Mouse (Mus musculus) megakaryocyte, embryonic 14.5 days (primary cell): ENCODE data around the gene Afap1l2. TPM values are rescaled to one million over a fixed set of nuclear protein-coding genes. Genes with fewer than 3 reads are reported as not detected.

ENCODE experiments used
- H3K27me3 ChIP-seq: replicated peaks from 2 replicates; pipeline ENCODE3; 2012; ENCODE audit warnings: inconsistent platforms
- H3K36me3 ChIP-seq: replicated peaks from 2 replicates; pipeline ENCODE3; 2012; ENCODE audit warnings: low read length, inconsistent platforms, mixed read lengths
- H3K4me1 ChIP-seq: 2 replicates; pipeline ENCODE4 v1.6.1; 2012; ENCODE audit warnings: inconsistent platforms
- H3K4me3 ChIP-seq: replicated peaks from 2 replicates; pipeline ENCODE3; 2012; ENCODE audit warnings: moderate library complexity, mild to moderate bottlenecking, inconsistent platforms
- H3K9me3 ChIP-seq: 2 replicates; pipeline ENCODE4 v1.6.1; 2012; ENCODE audit warnings: inconsistent platforms
- FLI1 ChIP-seq: IDR thresholded peaks from 2 replicates; pipeline ENCODE4 v1.6.1; 2012; ENCODE audit warnings: low read length, inconsistent platforms, mixed read lengths
- GATA1 ChIP-seq: IDR thresholded peaks from 3 replicates; pipeline ENCODE4 v1.6.1; 2012; ENCODE audit warnings: mixed read lengths, low read length, inconsistent platforms, borderline replicate concordance
- polyA plus RNA-seq: library from polyadenylated mRNA; stranded (reverse); fragments of >175 nt; gene quantifications from 2 replicates; pipeline ENCODE4 v1.2.3, GENCODE M21; 2012; ENCODE audit warnings: low replicate concordance; ENCODE audit not compliant: insufficient read depth

Gene Afap1l2
- polyA plus RNA-seq, 1 experiment: not detected

DNA sequence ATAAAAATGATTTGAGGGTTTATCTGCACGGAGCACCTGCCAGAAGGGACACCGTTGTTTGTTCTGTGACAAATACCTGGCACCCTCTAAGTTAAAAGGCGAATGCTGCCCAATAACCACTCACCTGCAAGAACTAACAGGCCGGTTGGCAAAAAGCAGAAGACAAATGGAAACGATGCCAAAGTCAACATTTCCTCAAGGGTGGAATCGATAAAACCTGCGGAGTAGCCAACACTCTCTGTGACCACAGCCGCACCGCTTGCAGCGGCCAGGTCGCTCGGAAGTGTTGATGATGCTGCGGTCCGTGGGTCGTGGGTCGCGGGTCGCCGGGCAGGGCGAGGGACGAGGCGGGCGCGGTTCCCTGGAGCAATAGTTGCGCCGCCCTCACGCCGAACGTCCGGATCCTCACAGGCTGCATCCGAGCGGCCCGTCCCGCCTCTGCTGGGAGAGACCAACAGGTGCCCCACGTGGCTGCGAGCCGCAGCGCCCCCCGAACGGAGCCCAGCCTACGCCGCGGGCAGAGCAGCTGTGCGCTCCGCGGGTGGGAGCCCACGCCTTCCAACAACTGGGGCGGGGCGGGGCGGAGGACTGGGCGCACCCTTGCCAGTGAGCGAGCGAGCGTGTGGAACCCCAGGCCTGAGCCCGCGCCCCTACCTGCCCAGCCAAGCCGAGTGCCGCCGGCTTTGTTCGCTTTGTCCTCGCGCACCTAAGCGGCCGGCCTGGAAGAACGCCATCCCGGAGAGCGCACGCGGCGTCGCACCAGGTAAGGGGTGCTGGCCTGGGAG, 134.0 kb downstream of the Afap1l2 start, which contains the start of gene Vwa2:
Gene Vwa2 (plus strand): TSS at position 434 of the 785 bp plus-strand sequence.
- TF ChIP-seq GATA1: no peak
- TF ChIP-seq FLI1: no peak
- no peaks in the 10 kb centered on the region for H3K36me3 ChIP-seq
- H3K4me3 ChIP-seq: peak within 1 kb of the TSS; percentile 50
- H3K27me3 ChIP-seq: peaks cover 91% of the 10 kb centered on the region
- H3K4me1 ChIP-seq: peaks cover 11% of the 10 kb centered on the region; the same call in 1 of the 2 replicates
- no peaks in the 10 kb centered on the region for H3K9me3 ChIP-seq

DNA sequence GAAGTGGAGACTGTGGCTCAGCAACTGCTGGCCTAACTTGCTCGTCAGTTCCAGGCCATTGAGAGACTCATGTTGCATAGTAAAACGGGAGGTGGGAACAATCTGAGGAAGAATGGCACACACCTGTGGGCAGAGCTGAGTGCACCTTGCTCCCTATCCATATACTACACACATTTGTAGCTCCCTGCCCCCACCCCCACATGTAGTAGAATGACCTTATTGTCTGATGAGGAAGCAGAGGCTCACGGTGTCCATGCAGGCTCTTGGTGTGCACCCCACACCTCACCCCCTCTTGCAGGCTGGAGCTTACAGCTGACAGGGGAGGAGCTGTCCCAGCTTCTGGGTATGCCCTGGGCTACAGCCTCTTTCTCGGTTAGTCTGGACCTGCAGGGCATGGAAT, 140.3 kb downstream of the Afap1l2 start:
- H3K4me1 ChIP-seq: peaks cover 4% of the 10 kb centered on the region; the same call in 1 of the 2 replicates
- peaks cover 68% of the 10 kb centered on the region for H3K27me3 ChIP-seq
- no peaks in the 10 kb centered on the region for H3K9me3 ChIP-seq
- TF ChIP-seq GATA1 (no peak), FLI1 (no peak)
- H3K4me3 ChIP-seq: no peak overlapping the region
- no peaks in the 10 kb centered on the region for H3K36me3 ChIP-seq

Other genes with a start within 250 kb of the Afap1l2 start
- gene Ccdc186, start 186.0 kb downstream of the Afap1l2 start, polyA plus RNA-seq: 0.72 TPM in 1 of 2 replicates, not detected in the other
- not detected in 2 replicates for gene Tdrd1, start 182.0 kb downstream of the Afap1l2 start, polyA plus RNA-seq
- not detected in 2 replicates for gene Vwa2, start 134.0 kb downstream of the Afap1l2 start, polyA plus RNA-seq